Mouse (Mus musculus) right cerebral cortex, postnatal 25 days (tissue): ENCODE measurements around the gene Gm49510.
"Not testable (repeated sequence)": the region's sequence is repeated elsewhere in the genome, so short reads cannot be mapped to it uniquely, and the experiment has no call there.

ENCODE experiments used
- DNase-seq: peaks from one replicate; pipeline ENCODE4 v3.0.0; 2022

Gene Gm49510

GRCm38 (mm10) chr15:78878792-78879516, 20.5 kb upstream of the Gm49510 start:
- not testable (repeated sequence) for DNase-seq

GRCm38 (mm10) chr15:78880432-78880831, 19.0 kb upstream of the Gm49510 start:
- no peak for DNase-seq

- no peak for DNase-seq
Observed at GRCm38 (mm10) chr15:78881828-78882227, 17.6 kb upstream of the Gm49510 start.

DNA sequence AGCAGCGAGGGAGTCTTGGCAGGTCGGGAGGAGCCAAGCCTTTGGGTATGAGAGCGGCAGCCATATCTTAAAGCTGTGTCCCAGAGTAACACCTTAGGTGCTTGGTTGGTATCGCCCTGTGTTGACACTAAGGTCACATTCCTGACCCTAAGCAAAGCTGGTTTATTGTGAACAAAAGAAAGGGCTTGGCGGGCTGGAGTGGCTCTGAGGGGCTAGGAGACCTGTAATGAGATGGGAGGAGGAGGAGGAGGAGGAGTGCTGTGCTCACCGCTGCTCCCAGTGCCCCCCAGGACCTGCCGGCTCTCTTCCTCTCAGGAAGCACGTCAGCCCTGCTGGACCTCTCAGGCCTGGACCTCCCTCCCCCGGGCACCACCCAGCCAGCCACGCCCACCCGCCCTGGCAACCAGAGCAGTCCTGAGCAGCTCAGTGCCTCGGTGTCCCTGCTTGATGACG, 10.0 kb upstream of the Gm49510 start:
- no peak for DNase-seq

GRCm38 (mm10) chr15:78892440-78892839, 7.0 kb upstream of the Gm49510 start:
- no peak for DNase-seq

- DNase-seq, result no peak
Observed at GRCm38 (mm10) chr15:78894726-78895125, 4.7 kb upstream of the Gm49510 start.

GRCm38 (mm10) chr15:78895741-78896140, 3.7 kb upstream of the Gm49510 start:
- DNase-seq, result no peak

GRCm38 (mm10) chr15:78896149-78896548, 3.3 kb upstream of the Gm49510 start:
- DNase-seq, result no peak

GRCm38 (mm10) chr15:78897488-78897887, 2.0 kb upstream of the Gm49510 start:
- DNase-seq, result no peak

GRCm38 (mm10) chr15:78898507-78899001, 913 bp upstream of the Gm49510 start:
- no peak for DNase-seq

DNA sequence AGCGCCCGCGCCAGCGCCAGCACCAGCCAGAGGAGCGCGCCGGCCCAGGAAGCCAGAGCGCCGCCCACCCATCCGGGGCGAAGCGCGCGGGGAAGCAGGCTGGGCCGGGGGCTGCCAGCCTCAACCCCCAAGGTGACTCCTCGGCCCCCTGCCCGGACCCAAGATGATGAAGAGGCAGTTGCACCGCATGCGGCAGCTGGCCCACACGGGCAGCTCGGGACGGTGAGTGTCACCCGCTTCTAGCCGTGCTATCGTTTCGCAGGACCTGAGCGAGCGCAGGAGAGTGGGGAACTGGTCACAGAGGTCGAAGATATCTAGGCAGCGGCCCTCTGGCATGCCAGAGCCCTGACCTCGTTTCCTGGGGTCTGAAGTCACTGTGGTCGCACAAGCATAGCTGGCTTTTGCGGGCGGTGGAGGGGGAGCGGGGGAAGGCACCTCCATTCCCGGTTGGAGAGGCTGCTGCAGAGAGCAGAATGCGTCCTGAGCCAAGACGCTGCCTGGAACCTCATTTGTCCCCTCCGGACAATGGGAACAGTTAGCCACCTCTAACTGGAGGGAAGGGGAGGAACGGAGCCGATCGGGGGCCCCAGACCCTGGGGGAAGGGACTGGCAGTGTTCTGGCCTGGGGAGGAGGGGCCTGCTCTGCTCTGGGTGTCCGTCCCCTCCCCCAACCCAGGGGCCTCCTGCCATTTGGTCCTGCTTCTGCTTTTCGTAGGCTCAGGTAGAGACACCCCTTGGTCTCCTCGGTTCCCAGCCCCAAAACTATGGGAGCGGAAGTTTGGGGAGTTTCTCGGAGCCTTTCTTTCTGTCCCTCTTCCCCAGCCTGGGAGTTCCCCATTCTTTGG, 495 bp downstream of the Gm49510 start, which contains the start of gene Sh3bp1:
TSS of gene Sh3bp1 (plus strand) at position 29 of the 845 bp plus-strand sequence.
- DNase-seq, result peak; percentile 68

- DNase-seq, result no peak
Observed at GRCm38 (mm10) chr15:78900585-78901421, 1.3 kb downstream of the Gm49510 start.

DNA sequence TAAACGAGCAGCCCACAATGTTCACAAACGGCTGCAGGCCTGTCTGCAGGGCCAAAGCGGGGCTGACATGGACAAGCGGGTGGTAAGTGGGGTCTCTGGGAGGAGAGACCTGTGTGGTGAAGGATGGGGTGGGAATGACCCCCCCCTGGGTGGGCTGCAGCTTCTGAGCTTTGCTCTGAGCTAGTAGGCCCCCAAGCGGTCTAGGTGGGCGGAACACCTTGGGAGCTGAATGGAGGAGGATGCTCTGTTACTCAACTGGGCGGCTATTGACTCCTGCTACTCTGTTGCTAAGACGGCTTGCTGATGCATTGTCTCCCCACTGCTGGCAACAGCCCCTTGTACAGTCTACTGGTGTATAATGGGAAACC, 1.9 kb downstream of the Gm49510 start:
- no peak for DNase-seq

DNA sequence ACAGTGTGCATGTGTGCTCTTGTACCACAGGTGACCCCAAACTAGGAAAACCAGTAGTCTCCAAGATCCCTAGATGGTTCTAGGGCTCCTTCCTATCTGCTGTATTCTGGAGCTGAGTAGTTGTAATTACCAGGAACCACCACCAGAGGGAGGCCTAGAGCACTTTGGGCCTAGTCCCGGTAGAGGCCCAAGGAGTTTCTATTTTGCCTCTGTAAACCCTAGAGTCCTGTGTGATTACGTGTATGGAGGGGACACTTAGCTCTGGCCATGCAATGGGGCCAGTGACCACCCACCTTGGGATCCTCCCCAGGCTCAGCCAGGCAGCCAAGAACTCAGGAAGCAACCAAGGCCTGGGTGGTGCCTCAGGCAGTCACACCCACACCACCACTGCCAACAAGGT, 3.8 kb downstream of the Gm49510 start:
- peak; percentile 75 for DNase-seq

DNA sequence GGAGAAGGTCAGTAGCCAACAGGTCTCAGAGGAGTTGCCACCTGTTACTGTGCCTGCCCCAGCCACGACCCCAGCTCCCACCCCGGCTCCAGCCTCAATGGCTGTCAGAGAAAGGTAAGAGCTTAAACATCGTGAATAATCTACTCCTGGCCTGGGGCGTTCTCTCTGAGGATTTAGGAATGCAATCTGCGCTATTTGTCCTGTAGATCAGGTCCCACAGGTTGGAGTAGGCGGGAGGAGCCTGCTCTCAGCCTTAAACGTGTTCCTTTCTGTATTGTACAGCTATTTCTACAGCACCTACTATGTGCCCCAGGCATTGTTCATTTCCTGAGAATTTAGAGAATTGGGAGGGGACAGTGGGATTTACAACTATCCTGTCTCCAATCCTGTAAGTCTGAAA, 8.9 kb downstream of the Gm49510 start:
- DNase-seq, result no peak

GRCm38 (mm10) chr15:78908982-78909381, 9.5 kb downstream of the Gm49510 start:
- DNase-seq, result no peak

DNA sequence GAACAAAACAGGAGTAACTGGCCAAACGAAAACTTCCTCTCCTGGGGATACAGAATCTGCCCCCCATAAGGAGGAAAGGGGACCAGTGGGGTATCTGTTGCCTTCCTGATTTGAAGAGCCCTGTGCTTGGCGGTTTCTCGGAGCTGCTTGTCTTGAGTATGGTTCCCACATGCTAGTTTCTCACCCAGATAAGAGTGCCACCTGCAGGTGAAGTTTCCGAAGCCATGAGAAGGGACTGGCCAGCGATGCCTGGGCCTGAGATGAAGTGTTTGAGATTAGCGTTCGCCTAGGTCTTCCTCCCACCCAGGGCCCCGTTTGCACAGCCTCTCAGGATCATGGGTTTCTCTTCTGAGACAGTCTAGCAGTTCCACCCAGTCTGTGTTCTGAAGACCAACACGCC, 12.6 kb downstream of the Gm49510 start:
- DNase-seq, result no peak

DNA sequence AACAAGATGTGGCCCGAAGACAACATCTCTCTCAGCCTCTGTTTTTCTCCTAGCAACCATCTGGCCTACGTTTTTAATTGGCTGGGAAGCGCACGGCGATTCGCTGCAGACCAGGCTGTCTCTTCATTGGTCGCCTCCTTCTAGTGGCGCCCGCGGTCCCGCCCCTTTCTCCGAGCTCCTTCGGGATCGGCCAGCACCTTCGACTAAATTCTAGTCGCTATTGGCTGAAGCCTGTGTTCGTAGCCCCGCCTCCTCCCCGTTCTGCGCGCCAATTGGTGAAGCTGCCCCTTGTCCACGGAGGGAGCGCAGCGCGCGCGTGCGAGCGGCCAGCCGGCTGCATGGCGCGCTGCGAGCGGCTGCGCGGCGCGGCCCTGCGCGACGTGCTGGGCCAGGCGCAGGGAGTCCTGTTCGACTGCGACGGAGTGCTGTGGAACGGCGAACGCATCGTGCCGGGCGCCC, 14.2 kb downstream of the Gm49510 start, which contains the start of gene Pdxp:
TSS of gene Pdxp (plus strand) at position 288 of the 459 bp plus-strand sequence.
- DNase-seq, result peak; percentile 96

GRCm38 (mm10) chr15:78914091-78914822, 14.8 kb downstream of the Gm49510 start:
- no peak for DNase-seq

DNA sequence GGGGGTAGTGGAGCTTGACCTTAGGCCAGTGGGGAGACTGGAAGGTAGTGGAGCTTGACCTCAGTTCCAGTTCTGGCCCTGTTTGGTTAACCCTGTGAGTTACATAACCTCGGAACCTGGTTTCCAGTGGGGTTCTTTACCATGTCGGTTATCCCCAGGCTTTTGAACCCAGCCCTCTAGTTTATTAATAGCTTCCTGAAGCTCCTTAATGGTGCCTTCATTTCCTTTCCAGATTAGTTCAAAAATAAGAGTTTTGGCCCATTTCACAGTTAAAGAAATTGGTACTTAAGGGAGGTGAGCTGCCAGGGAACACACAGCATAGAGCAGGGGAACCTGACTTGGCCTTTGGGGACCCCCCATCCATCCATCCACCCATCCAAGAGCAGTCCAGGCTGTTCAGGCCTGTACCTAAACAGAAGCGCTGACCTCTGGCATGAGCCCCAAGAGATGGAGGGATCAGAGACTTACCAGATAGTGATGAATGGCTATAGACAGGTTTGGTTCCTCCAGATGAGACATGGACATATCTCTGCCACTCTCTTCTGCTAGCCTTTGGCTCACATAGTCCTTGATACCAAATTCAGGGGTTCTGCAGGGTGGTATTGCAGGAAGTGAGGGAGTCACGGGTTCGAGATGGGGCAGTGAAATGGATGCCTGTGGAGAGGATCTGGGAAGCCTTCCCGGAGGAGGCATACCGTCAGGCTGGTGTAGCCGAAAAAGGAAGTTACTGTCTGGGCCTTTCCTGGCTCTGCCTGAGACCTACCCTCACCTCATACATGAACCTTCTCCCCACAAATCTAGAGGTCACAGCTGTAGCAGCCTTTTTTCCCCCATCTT, 15.6 kb downstream of the Gm49510 start:
- DNase-seq, result no peak

DNA sequence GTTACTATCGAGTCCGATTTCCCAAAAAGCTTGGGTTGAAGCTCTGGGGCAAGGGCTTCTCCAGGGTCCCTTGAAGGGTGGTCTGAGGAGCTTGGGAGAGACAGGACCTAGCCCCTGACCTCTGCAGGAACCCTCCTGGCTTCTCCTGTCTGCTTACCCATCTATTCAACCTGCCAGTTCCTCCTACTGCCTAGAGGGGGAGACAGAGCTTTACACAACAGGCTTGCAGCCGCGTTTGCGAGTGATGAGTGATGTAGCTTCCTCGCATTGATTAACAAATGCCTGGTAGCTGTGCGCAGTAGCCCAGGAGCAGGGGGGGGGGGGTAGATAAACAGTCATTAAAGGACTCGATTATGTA, 16.2 kb downstream of the Gm49510 start:
- DNase-seq, result peak; percentile 69
